Mouse (Mus musculus) kidney, adult 11 months (tissue): ENCODE measurements around the gene Acsbg1.
"Not testable (repeated sequence)": the region's sequence is repeated elsewhere in the genome, so short reads cannot be mapped to it uniquely, and the experiment has no call there.

Experiments used
- DNase-seq: peaks from one replicate; pipeline ENCODE4 v3.0.0; 2022

The Acsbg1 gene

DNA sequence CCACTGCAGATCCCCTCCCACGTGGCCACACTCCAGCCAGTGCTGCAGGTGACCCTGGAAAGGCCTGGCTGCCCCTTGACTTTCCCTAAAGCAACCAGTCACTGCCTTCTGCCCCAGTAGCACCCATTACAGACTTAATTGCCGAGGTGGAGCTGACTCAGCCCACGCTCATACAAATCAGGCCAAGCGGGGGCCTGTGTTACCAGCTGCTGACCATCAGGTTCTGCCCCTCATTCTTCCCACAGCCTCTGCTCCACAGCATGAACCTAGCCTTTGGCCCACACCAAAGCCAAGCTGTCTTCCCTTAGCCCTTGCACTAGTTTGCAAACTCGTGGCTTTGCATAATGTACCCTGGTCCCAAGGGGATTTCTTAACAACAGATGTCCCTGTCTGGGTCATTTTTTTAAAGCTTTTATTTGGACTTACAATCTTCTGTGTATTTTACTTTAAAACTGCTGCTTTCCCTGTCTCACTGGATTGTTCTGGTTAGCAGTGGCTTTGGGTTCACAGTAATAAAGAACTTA, 57.5 kb downstream of the Acsbg1 start:
- no peak for DNase-seq

DNA sequence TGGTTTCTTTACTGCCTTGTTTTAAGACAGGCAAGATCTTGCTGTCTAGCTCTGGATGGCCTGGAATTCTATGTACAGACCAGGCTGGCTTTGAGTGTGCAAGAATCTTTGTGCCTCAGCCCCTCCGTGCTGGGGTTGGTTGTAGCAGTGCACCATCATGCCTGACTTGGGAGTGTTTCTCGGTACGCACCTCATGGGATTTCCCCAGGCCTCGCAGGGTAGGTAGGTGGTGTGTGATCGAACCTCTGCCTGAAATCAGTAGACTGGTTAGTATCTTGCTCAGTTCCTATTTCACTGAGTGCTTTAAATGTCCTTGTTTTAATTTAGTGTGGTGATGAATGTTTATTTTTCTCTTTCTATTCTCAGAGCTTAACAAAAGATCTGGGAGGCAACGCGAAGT, 58.8 kb downstream of the Acsbg1 start:
- no peak for DNase-seq

DNA sequence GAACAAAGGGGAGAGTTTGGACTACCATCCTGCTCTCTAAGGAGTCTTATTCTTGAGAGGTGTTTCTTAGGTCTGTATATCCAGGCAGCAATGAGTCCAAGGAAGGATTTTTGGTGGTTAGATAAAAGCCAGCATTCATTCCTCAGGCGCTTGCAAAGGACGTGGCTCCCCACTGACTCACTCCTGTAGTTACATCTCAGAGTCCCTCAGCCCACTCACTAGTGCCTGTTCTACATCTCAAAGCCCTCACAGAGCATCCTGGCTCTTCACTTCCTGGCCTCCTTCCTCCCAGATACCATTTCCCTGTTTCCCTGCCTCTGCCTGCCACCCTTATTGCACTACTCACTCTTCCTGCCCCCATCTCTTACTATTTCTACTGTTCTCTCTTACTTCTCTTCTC, 59.3 kb downstream of the Acsbg1 start:
- no peak for DNase-seq

DNA sequence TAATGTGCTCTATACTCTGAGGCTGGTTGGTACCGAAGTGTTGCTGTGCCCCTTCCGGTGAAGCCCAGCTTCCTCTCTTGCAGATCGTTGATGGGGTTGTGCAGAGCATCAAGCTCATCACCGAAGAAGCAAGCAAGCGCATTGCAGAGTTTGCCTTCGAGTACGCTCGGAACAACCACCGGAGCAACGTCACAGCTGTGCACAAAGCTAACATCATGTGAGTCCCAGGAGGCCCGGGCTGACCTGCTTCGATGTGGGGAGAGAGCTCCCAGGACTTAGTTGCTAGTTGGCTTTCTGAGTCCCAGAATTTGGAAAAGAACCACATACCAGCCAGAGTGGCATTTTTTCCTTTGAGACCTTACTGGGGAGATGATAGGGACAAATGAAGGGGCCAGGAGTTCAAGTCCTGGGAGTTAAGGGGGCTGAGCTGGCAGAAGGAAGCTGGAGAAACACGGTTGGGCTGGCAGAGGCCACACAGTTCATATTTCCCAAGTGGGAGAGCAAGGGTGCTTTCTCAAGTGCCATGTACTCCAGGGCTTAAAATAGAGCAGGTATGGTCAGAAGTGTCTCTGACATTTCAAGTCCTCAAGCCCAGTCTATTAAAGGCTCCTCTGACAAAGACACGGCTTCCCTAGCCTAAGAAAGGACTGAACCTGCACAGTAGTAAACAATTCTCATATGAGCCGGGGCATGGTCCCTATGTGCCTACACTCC, 64.8 kb downstream of the Acsbg1 start:
- no peak for DNase-seq

GRCm38 (mm10) chr9:54593652-54594051, 68.0 kb downstream of the Acsbg1 start:
- not testable (repeated sequence) for DNase-seq

DNA sequence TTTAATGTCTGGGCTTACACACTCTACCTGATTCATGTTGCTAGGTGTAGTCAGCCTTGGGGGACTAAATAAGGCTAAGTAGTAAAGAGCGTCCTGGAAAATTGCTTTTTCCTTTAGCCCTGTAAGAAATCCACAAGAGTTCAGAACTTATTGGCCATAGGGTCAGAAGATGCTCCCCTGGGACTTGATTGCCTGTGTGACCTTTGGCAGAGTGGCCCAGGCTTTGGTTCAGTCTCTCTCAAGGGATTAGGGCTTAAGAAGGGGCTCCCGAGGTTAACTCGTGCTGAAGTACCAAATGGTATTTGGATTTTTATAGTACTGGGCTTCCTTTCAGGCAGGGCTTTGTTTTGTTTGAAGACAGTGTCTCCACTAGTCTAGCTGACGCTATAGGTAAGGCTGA, 73.8 kb downstream of the Acsbg1 start:
- peak; percentile 11 for DNase-seq

- DNase-seq: peak; percentile 96
Measured at GRCm38 (mm10) chr9:54586199-54587061, 75.2 kb downstream of the Acsbg1 start, which contains the start of gene Idh3a. TSS of gene Idh3a (plus strand) at chr9:54586334.

- no peak for DNase-seq
Measured at GRCm38 (mm10) chr9:54585839-54586198, 75.9 kb downstream of the Acsbg1 start.

DNA sequence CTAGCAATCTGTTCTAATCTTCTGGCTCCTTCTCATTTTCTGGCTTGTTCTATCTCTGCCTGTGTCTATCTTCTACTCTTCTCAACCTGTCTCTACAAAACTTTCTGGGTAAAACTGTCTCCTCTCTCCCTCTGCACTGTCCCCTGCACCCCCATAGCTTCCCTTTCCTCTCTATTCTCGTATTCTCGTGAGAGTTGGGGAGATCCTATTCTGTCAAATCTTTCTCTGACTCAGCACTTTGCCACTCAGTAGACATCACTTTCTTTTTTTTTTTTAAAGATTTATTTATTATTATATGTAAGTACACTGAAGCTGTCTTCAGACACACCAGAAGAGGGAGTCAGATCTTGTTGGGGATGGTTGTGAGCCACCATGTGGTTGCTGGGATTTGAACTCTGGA, 77.5 kb downstream of the Acsbg1 start:
- not testable (repeated sequence) for DNase-seq

- no peak for DNase-seq
Measured at GRCm38 (mm10) chr9:54583712-54584111, 78.0 kb downstream of the Acsbg1 start.

DNA sequence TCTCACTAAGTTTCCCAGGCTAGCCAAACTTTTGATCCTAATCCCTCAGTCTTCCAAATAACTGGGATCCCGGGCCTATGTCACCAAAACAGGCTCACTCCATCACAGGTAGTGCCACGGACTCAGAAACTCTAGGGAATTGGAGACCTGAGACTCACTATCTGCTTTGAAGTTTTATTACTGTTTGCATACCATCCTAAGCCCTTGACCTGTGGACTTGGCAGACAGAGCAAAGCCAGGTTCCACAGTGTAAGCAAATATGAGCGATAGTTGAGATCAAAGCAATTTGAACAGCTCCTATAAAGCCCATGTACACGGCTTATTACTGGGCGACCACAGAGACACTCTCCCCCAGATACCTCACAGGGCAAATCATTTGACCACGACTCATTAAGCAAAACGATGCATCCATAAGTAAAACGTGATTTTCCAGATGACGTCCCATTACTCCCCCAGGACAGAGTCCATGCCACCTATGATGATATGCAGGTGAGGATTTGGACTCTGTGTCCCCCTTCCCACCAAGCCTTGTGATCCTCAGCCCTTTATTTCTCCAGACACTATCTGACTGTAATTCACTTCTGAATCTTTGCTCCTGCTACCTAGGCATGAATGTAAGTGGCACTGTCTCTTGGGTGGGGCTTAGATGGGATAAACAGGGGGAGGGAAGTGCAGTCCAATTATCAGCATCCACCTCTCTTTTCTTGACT, 90.4 kb downstream of the Acsbg1 start:
- no peak for DNase-seq

DNA sequence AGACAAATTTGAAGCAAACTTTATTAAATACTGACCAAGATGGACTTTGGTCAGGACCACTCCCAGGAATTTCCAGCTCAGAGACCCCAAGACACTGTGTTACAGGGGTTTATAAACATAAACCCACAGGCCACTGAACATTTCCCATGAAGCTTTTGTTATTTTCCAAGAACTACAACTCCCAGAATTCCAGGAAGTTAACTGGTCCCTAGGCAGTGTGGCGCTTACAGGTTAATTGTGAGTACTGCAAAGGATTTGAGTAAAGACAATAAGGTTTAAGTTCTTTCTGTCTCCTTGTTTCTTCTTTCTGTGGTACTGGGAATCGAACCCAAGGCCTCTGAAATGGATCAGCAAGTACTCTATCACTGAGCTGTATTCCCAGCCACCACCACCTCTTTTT, 92.9 kb downstream of the Acsbg1 start:
- DNase-seq: no peak

- peak; percentile 31 for DNase-seq
Measured at GRCm38 (mm10) chr9:54566958-54567357, 94.7 kb downstream of the Acsbg1 start.

GRCm38 (mm10) chr9:54560831-54561601, 100.7 kb downstream of the Acsbg1 start:
- DNase-seq: no peak

DNA sequence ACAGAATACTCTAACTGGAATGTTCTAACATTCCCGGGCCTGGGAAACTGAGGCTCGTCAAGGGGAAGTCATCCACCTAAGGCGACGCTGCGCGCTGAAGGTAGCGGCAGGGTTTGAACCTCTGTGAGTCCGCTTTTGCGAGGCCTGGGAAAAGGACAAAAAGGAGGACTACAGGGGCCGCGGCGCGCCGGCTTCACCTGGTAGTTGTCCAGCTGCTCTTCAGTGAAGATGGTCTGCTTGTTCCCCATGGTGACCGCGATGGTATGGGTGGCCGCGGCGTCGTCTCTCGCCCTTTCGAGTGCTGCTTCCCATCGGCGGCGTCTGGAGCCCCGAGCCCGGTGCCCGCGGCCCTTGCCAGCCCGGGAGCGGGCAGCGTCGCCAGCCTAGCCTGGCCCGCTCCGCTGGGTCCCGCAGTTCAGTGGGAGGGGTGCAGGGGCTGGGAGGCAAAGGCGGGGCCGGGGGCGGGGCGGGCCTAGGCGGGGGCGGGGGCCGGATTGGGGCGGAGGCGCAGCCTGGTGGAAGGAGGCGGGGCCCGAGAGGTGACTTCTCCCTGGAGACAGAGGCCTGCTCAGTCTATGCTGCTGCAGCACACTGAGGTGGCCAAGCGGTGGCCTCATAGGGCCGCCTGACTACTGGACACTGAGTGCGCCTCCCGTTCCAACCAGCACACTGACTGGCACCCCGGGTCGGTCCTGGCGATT, 101.7 kb downstream of the Acsbg1 start, which contains the start of gene Cib2:
Gene Cib2, minus strand, starts transcription at position 448 of the 701 bp plus-strand sequence.
- peak; percentile 88 for DNase-seq

GRCm38 (mm10) chr9:54558731-54559130, 102.9 kb downstream of the Acsbg1 start:
- DNase-seq: no peak

DNA sequence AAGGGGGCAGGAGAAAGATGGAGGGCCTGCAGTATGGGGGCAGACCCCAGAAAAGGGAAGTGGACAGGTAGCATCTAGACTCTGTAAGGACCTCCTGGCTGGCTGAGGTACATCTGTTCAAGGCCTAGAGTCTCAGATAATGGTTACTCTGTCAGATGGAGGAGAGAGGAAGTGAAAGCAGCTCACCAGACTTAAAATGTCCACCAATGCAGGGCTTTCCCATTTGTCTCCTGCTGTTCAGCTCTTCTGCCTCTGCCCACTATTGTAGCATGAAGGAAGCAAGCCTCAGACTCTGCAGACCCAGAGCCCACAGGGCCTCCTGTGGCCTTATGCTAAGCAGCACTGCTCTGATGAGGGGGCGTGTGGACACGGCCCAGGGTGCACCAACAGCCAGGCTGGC, 106.6 kb downstream of the Acsbg1 start:
- DNase-seq: no peak
